Mouse (Mus musculus): ENCODE results near the gene U2af1.

Gene U2af1

DNA sequence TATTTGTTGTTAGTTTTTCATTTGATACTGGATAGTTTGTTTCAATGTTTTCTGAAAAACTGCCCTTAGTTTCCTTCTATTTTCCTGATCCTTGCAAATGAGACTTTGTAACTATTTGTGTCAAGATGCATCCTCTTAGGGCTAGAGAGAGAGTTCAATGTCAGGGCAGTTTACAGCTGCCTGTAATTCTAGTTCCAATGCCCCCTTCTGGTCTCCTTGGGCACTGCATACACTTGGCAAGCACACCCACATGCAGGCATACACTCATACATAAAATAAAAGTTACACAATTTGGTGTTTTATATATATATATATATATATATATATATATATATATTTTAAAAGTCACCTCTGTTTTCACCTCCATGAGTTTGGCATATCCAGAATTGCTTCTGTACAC, 4.2 kb upstream of the U2af1 start:
- DNase-seq (ENCODE audit: low spot score in 2 of 2): no peak

DNA sequence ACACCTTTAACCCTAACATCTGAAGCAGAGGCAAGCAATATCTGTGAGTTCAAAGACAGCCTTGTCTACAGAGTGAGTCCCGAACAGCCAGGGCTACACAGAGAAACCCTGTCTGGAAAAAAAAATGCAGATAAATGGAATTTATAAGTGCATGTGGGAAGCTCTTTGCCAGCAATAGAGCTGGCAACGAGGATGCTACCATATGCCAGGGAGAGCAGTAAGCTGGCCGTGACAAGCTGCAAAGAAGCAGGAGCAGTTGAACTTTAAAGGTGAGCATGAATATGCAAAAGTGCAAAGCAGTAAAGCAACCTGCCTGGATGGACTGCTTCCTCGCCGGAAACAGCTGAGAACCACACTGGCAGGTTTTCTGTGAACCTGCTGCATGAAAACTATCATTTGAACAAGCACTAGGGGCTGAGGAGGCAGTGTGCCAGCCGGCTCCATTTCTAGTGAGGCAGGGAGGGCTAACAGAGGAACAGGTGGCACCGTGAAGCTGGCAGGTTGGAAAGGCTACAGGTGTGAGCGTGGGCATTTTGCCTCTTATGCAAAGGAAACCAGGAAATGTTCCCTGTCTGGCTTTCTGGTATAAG, 2.1 kb upstream of the U2af1 start:
- DNase-seq (ENCODE audit: low spot score in 2 of 2): no peak

- DNase-seq (ENCODE audit: low spot score in 2 of 2): no peak
Observed at GRCm38 (mm10) chr17:31658136-31658467, 590 bp downstream of the U2af1 start.

- no peak for DNase-seq (ENCODE audit: low spot score in 2 of 2)
Observed at GRCm38 (mm10) chr17:31657141-31657983, 1.3 kb downstream of the U2af1 start.

- no peak for DNase-seq (ENCODE audit: low spot score in 2 of 2)
Observed at GRCm38 (mm10) chr17:31656682-31657081, 2.0 kb downstream of the U2af1 start.

GRCm38 (mm10) chr17:31655366-31655765, 3.3 kb downstream of the U2af1 start:
- no peak for DNase-seq (ENCODE audit: low spot score in 2 of 2)

DNA sequence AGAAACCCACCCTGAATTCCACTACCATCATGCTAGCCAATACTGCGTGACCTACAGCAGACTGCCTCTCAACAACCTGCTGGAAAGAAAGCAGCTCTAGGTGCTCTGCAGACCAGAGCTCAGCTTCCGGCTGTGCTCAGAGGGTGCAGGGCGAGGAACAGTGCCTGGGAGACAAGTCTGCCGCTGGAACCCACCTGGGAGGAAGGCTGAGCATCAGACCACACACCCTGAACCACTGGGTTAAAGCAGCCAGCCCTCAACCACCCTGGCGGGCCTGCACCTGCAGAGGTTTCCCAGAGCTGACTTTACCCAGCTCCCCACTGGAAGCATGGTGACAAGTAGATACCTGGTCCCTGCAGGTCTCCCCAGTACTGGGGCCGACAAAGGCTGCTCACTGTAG, 5.4 kb downstream of the U2af1 start:
- DNase-seq (ENCODE audit: low spot score in 2 of 2): no peak

- no peak for DNase-seq (ENCODE audit: low spot score in 2 of 2)
Observed at GRCm38 (mm10) chr17:31652152-31652551, 6.5 kb downstream of the U2af1 start.

DNA sequence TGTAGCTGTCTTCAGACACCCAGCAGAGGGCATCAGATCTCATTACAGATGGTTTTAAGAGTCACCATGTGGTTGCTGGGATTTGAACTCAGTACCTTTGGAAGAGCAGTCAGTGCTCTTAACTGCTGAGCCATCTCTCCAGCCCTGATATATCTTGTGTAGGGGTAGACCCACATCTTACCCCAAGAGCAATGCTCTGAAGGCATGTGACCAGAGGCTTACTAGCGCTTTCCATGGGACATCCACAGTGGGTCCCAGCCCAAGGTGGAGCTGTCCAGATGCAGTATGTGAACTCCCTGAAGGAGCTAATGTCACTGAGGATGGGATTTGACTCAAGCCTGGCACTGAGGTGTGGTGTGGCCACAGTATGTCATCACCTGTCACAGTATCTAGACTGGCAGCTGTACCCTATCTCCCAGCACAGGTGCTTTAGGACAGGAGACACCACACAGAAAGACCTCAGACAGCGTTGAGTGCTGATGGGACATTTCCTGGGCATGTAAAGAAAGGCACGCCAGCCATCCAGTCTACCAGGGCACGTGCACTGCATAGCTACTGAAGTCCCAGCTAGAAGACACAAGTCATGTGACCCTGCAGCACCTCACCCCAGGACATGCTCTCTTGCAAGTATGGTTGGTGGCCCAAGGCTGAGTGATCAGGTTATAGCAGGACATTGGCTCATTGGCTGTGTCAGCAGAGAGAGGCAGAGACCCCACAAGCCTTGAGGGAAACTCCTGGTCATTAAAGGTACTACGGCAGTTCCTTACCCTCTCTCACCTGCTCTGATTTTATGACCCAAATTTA, 12.3 kb downstream of the U2af1 start:
- no peak for DNase-seq (ENCODE audit: low spot score in 2 of 2)

GRCm38 (mm10) chr17:31642913-31643312, 15.8 kb downstream of the U2af1 start:
- no peak for DNase-seq (ENCODE audit: low spot score in 2 of 2)

- no peak for DNase-seq (ENCODE audit: low spot score in 2 of 2)
Observed at GRCm38 (mm10) chr17:31642331-31642730, 16.4 kb downstream of the U2af1 start.

GRCm38 (mm10) chr17:31639651-31640050, 19.0 kb downstream of the U2af1 start:
- no peak for DNase-seq (ENCODE audit: low spot score in 2 of 2)

DNA sequence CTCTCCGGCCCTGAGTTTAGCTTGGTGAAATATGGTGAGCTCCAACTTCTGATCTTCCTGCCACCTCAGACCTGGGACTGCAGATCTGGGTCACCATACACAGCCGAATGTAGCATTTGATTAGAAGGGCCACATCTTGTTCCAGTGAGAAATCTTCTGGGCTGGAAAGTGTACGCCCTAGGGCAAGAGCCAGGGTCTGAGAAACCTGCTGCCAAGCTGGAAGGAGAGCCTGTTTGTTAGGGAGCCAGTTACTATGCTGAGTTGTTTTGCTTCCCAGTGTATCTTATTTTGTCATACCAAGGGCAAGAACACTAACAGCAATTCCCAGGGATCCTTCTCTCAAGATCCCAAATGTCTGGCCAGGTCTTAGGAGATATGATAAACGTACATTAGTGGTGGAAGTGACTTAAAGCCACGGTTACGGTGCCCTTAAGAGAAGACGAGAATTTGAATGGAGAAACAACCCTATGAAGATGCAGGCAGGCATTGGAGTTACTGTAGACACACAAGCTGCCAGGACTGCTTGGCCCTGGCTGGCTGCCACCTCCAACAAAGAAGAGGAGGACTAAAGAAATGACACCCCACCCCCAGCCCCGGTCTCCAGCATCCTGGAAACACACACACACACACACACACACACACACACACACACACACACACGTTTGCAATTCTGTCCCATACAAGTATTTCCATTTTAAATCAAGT, 20.7 kb downstream of the U2af1 start:
- DNase-seq (ENCODE audit: low spot score in 2 of 2): peak in 1 of 2 experiments; percentile 21

DNA sequence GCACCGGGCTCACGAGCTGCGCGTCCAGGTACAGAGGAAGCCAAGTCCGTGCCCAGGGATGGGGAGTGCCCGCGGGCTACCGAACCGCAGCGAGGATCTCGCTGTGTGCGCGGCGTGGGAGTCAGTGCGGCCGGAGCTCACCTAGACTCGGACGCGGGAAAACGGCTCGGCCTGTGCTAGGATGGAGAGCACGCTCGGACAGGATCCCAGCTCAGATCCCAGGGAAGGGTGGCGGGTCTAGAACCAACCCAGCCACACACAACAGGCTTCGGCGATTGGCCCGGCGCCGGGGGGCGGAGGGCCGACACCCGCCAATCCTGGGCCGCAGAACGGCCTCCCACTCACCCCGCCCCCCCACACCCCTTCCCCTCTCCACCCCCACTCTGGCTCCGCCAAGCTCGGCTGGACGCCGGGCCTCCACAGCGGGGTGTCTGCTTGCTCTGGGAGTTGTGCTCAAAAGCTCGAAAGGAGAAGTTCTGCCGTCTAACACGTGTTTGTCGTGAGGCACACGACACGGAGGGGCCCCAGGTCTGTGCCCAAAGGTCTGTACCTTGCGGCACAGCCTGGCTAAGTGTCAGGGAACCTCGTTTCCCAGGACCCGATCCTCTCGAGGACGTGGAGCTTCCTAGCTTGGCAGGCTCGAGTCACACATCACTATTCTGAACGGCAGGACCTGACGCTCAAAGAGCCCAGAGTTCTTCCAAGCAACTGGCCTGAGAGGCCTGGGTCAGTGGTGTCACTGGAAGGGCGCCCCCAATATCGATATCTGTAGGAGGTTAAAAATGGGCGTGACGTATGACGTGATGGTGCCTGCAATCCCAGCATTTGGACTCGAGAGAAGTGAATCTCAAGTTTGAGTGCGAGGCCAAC, 21.5 kb downstream of the U2af1 start, which contains the start of gene Cbs:
Cbs (minus strand) TSS at position 297 of the 870 bp plus-strand sequence.
- DNase-seq (ENCODE audit: low spot score in 2 of 2): peak; percentile 80 to 85

DNA sequence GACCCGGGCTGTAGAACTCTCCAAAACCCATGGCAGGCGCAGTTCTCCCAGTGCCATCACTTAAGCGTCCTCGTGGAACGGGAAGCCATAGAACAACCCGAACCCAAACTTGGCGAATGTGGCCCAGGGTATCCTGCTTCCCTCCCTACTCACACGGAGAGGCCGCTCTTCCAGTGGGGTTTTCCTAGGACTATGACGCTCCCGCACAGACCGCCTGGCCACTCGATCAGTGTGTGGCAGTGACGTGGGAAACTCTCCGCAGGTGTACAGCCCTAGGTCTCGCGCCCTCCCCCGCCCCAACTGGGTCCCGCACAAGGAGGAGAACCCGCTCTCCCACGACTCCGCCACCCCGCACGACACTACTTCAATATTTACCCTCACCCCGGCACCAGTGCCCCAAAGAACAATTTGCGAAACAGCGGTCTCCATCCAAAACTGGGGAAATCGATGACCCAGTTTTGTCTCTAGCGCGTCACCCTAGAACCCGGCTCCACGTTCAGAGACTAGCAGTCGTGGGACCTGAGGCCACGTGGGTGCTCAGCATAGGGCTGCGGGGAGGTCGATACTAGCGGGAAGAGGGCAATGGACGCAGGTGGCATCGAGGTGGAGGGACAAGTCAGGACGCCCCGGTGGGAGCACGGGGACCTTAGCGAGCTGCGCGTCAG, 22.3 kb downstream of the U2af1 start:
- DNase-seq (ENCODE audit: low spot score in 2 of 2): no peak

GRCm38 (mm10) chr17:31635781-31636180, 22.9 kb downstream of the U2af1 start:
- DNase-seq (ENCODE audit: low spot score in 2 of 2): no peak

DNA sequence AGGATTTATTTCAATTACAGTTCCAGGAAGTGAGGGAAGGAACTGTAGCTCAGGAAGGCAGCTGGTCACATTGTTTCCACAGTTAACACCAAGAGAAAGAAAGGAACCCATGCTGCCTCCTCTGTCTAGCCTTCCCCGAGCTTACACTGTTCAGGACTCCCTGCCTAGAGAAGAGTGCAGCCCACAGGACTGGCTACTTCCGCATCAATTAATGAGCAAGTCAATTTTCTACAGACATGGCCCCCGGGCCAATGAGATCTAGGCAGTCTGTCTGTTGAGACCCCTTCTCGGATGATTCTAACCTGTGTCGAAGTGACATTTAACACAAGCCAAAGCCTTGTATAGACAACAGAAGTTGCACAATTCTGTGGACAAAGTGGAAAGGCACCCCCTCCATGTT, 23.8 kb downstream of the U2af1 start:
- no peak for DNase-seq (ENCODE audit: low spot score in 2 of 2)

DNA sequence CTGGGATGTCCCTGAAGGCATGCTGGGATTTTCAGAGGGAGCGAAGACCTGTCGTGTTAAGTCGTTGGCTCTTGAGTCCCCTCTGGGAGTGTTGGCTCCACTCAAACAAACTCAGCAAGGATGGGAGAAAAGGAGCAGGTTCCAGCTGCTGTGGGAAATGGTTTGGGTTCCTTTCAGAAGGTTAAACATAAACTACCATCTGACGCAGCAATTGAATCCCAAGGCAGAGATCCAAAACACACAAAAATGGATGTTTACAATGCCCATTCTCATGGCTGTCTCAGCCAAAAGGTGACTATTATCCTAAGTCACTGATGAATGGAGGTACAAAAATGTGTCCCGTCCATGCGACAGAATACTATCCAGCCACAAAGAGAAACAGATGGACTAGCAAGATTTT, 25.7 kb downstream of the U2af1 start:
- no peak for DNase-seq (ENCODE audit: low spot score in 2 of 2)

GRCm38 (mm10) chr17:31631081-31631800, 27.5 kb downstream of the U2af1 start:
- no peak for DNase-seq (ENCODE audit: low spot score in 2 of 2)

DNA sequence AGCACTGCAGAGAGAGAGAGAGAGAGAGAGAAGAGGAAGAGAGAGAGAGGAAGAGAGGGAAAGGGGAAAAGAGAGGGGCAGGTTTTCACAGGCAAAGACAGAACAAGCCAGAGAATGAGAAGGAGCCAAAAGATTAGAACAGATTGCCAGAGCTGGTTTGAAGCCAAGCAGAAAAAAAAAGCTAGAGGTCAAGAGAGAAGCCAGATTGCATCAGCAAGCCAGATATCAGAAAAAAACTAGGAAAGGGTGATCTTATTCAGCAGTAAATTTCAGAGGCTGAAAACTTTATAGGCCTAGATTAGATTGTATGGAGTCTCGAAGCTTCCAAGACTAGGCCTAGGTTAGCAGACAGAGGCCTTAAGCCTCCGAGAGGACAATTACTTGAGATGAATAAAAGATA, 30.7 kb downstream of the U2af1 start:
- no peak for DNase-seq (ENCODE audit: low spot score in 2 of 2)

Measured in heart, adult 9 months (tissue).